Mouse (Mus musculus) kidney, postnatal 0 days (tissue): ENCODE results near the gene Aig1. TPM values are rescaled to one million over a fixed set of nuclear protein-coding genes. Genes with fewer than 3 reads are reported as not detected.
"Not testable (repeated sequence)": the region's sequence is repeated elsewhere in the genome, so short reads cannot be mapped to it uniquely, and the experiment has no call there.

Source experiments
- ATAC-seq: fragments of 200-750 bp; cut with Nextera tagmentation; replicated peaks from 2 replicates; pipeline ENCODE4 v1.8.0; 2017; ENCODE audit warnings: low read depth, moderate number of reproducible peaks, moderate TSS enrichment, moderate library complexity; ENCODE audit not compliant: low FRiP score
- DNase-seq: peaks from one replicate; pipeline ENCODE4 v3.0.0-alpha.2; 2016; ENCODE audit warnings: low spot score
- H3K27ac ChIP-seq: fragments of 300-500 bp; sonication (generic); 2 replicates; pipeline ENCODE4 v1.5.1; 2014; ENCODE audit warnings: mild to moderate bottlenecking
- H3K27me3 ChIP-seq: fragments of 300-500 bp; sonication (generic); 2 replicates; pipeline ENCODE4 v1.6.1; 2014; ENCODE audit warnings: low read length, mixed read lengths; ENCODE audit not compliant: insufficient read depth
- H3K36me3 ChIP-seq: fragments of 300-500 bp; sonication (generic); 2 replicates; pipeline ENCODE4 v1.6.1; 2014; ENCODE audit warnings: low read length, mixed read lengths; ENCODE audit not compliant: insufficient read depth
- H3K4me1 ChIP-seq: fragments of 300-500 bp; sonication (generic); replicated peaks from 2 replicates; pipeline ENCODE4 v1.6.1; 2014; ENCODE audit warnings: antibody characterized with exemption, low read length, mixed read lengths; ENCODE audit not compliant: insufficient read depth
- H3K4me2 ChIP-seq: fragments of 300-500 bp; sonication (generic); 2 replicates; pipeline ENCODE4 v1.6.1; 2014; ENCODE audit warnings: mild to moderate bottlenecking, low read length, moderate library complexity, mixed read lengths
- H3K4me3 ChIP-seq: fragments of 300-500 bp; sonication (generic); replicated peaks from 2 replicates; pipeline ENCODE4 v1.5.1; 2014; ENCODE audit warnings: low read depth, low read length
- H3K9ac ChIP-seq: fragments of 300-500 bp; sonication (generic); 2 replicates; pipeline ENCODE4 v1.6.1; 2014; ENCODE audit warnings: low read depth, low read length
- H3K9me3 ChIP-seq: fragments of 300-500 bp; sonication (generic); replicated peaks from 2 replicates; pipeline ENCODE4 v1.6.1; 2016; ENCODE audit warnings: low read length, inconsistent platforms, mixed read lengths
- CTCF ChIP-seq: IDR thresholded peaks from 2 replicates; pipeline ENCODE4 v1.5.1; 2016; ENCODE audit warnings: antibody characterized with exemption, low read depth, mild to moderate bottlenecking, moderate library complexity
- WGBS: fragments of 180-500 bp; shearing (Covaris S2); extraction: QIAGEN DNeasy Blood & Tissue Kit; methylation state at CpG from one replicate; pipeline ENCODE4 v1.1.7; 2014; 5-methylcytosine and 5-hydroxymethylcytosine counted together
- polyA plus RNA-seq: library from polyadenylated mRNA; unstranded; fragments of >200 nt; fragmentation: Nextera tagmentation; extraction: Ambion mirVana; gene quantifications from 2 replicates; pipeline ENCODE4 v1.2.1, GENCODE M21; 2015

The Aig1 gene
- polyA plus RNA-seq, result 64.1 and 65.7 TPM in 2 replicates

DNA sequence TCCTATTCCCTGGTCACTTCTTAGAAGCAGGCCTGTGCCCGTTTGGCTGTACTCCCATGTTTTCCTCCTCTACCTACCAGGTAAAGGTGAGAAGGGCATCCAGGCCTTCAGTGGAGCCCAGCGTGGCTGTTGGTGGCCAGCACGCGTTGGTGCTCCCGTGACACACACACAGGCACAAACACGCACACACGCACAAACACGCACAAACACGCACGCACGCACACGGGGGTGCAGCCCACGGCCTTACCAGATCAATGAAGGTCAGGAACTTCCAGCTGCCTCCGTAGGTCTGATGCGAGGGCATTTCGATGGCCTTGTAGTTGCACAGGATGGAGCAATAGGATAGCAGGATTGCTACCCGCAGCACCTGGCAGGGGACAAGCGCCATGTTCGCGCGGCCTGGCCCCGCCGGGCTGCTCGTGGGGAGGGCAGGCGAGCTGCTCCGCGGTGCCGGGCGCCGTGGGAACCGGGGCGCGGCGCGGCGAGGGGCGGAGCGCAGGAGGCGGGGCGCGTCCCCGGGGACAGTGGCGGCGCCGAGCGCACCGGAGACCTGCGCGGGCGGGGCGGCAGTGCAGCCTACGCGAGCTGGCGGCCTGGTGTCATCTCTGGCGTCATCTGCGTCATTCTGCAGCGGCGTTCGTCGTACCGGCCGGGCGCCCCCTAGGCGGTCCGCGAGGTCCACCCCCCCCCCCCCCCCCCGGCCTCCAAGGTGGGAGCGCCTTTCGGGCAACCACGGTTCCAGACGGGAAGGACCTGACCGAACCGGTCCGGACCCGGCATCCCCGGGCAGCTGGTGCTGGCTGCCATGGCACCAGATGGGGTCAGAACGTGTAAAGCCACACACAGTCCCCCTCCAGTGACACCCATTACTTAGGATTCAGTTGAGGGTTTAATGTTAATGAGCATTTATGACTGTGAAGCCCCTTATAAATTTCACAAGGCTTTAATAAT is at the start of gene Aig1:
Gene Aig1, minus strand, starts transcription at position 610 of the 951 bp plus-strand sequence.
- no peaks in the 10 kb centered on the region for H3K9me3 ChIP-seq
- no peak for TF ChIP-seq CTCF
- DNase-seq (peak; percentile 63), ATAC-seq (peak; percentile 90)
- peak within 1 kb of the TSS; percentile 90 for H3K4me2 ChIP-seq
- peak within 1 kb of the TSS; percentile 82 for H3K27ac ChIP-seq
- H3K36me3 ChIP-seq, result no peaks in the 10 kb centered on the region
- 0 out of 2 replicates have a peak, but pooled peaks cover 12% of the 10 kb centered on the region for H3K4me1 ChIP-seq
- no peaks in the 10 kb centered on the region for H3K27me3 ChIP-seq
- peak within 1 kb of the TSS; percentile 78 for H3K4me3 ChIP-seq
- 2% methylated on average over 59 of the region's 77 CpGs for WGBS
- H3K9ac ChIP-seq, result peak within 1 kb of the TSS; percentile 83

DNA sequence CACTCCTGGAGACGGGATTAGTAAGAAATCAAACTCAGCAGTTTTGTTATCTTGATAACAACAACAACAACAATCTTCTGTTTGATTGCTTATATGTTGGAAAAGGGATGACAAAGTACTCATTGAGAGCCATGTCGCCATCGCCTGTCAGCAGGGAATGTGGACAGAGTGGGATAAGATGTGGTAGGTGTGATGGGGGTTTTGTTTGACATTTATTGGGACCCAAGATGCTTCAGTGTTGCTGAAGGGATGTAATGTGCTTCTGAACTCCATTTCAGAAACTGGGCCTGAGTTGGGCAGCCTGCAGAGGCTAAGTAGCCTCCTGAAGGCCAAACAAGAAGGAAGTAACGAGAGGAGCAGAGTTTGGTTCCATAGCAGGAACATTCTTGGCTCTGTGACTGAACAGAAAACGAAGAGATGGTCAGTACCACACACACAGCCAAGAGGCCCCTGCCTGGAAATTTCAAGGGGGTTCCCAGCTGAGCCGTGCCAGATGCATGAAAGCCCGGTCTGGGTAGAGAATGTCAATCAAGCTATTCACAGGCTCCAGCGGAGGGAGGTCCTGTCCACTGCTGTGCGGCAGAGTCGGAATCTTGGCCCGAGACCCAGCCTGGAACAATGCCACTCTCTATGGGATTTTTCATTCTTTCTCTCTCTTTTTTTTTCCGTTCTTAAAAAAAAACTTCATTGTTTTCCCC is 48.0 kb upstream of the Aig1 start:
- Histone ChIP-seq H3K9ac (no peak overlapping the region), H3K4me3 (no peak overlapping the region), H3K36me3 (no peaks in the 10 kb centered on the region), H3K4me1 (0 out of 2 replicates have a peak, but pooled peaks cover 3% of the 10 kb centered on the region), H3K9me3 (no peaks in the 10 kb centered on the region), H3K27ac (no peak overlapping the region), H3K4me2 (no peak overlapping the region), H3K27me3 (no peaks in the 10 kb centered on the region)
- ATAC-seq, result no peak
- WGBS, result 55% methylated on average over 12 of the region's 12 CpGs
- peak; percentile 22 for DNase-seq
- TF ChIP-seq CTCF, result no peak

DNA sequence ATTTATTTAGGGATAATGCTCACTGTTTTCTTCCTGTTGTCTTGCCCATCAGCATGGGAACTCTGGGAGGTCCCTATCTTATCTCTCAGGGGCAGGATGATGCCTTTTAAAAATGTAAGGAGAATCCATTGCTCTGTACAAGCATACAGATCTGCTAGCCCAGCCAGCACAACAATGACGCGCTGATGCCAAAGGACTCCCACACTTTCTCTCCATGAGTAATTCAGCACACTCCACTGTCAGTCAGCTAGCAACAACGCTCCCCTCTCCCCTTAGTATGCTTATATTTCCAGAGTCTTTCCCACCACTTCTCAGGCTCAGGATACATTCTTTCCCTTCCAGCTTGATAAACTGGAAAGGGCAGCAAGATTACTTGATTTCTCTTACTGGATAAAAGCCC is 46.4 kb upstream of the Aig1 start:
- Histone ChIP-seq H3K9me3 (no peaks in the 10 kb centered on the region), H3K27ac (no peak overlapping the region), H3K9ac (no peak overlapping the region), H3K36me3 (no peaks in the 10 kb centered on the region), H3K27me3 (no peaks in the 10 kb centered on the region), H3K4me1 (0 out of 2 replicates have a peak, but pooled peaks cover 3% of the 10 kb centered on the region), H3K4me3 (no peak overlapping the region), H3K4me2 (no peak overlapping the region)
- DNase-seq (peak; percentile 21), ATAC-seq (no peak)
- 55% methylated on average over 3 of the region's 3 CpGs for WGBS
- no peak for TF ChIP-seq CTCF

DNA sequence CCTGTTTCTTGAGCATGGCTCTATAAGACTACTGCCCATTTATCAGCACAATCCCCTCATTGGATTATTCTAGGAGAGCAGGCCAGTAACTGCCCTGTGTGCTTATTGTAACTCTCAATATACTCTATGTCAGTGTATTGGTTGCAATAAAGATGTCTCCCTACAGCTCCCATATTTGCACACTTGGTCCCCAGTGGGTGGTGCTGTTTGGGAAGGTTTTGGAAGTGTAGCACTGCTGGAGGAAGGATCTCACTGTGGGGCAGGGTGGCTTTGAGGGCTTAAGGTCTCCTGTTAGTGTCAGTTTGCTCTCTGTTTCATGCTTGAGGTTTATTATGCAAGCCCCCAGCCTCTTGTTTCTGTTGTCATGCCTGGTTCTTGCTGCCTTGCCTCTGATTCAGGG is 44.9 kb upstream of the Aig1 start:
- H3K4me2 ChIP-seq, result no peak overlapping the region
- H3K4me1 ChIP-seq, result 0 out of 2 replicates have a peak, but pooled peaks cover 3% of the 10 kb centered on the region
- no peak for DNase-seq
- ATAC-seq, result no peak
- H3K36me3 ChIP-seq, result no peaks in the 10 kb centered on the region
- H3K27ac ChIP-seq, result no peak overlapping the region
- H3K4me3 ChIP-seq, result no peak overlapping the region
- no peaks in the 10 kb centered on the region for H3K9me3 ChIP-seq
- peak; percentile 44; the same call in 1 of the 2 replicates for TF ChIP-seq CTCF
- no peaks in the 10 kb centered on the region for H3K27me3 ChIP-seq
- no peak overlapping the region for H3K9ac ChIP-seq

DNA sequence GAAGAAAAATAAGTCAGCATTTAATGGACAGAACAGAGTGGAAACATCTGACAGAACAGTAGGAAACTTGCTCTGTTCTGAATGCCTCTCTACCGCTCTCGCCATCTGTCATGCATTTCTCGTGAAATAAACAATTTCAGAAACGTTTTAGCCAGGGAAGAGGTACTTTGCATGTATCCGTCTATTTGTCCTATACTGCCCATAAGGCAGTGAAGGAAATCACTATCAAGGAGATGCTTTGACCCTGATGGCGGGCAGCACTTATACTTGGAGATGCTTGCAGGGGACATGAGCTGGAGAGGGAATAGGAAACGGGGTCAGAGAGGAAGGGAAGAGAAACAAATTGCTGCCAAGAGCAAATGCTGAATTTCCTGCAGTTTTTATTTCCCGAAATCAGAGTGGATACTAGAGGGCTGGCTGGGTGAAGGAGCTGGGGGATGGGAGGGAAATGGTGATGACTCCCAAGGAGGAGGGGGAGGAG is 37.5 kb upstream of the Aig1 start:
- H3K4me2 ChIP-seq, result no peak overlapping the region
- ATAC-seq, result no peak

DNA sequence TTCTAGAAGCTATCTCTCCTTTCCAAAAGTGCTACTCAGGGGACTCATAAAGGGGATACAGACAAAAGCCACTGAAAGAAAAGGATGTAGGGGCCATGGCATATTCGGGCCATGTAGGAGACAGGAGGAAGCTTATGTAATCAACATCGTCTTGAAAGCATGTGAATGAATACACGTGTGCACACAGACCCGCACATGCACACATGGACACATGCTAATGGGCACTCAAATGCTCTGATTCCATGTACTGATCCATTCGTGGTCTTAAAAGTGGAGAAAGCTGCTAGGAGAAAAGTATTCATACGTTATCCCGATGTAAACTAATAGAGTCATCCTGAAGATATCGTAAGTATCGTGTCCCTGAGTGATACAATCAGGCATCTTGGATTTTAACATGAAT is 36.8 kb upstream of the Aig1 start:
- H3K36me3 ChIP-seq, result no peaks in the 10 kb centered on the region
- H3K9ac ChIP-seq, result no peak overlapping the region
- no peak for TF ChIP-seq CTCF
- no peak overlapping the region for H3K27ac ChIP-seq
- H3K9me3 ChIP-seq, result 0 out of 2 replicates have a peak, but pooled peaks cover 3% of the 10 kb centered on the region
- no peak overlapping the region for H3K4me2 ChIP-seq
- WGBS, result 82% methylated on average over 9 of the region's 9 CpGs
- no peak for DNase-seq
- no peaks in the 10 kb centered on the region for H3K4me1 ChIP-seq
- no peak for ATAC-seq
- H3K27me3 ChIP-seq, result no peaks in the 10 kb centered on the region
- H3K4me3 ChIP-seq, result no peak overlapping the region

More for the DNA sequence above, 37.5 kb upstream of the Aig1 start:
- no peak for TF ChIP-seq CTCF
- Histone ChIP-seq H3K27me3 (no peaks in the 10 kb centered on the region), H3K4me1 (no peaks in the 10 kb centered on the region), H3K9me3 (0 out of 2 replicates have a peak, but pooled peaks cover 3% of the 10 kb centered on the region), H3K4me3 (no peak overlapping the region), H3K36me3 (no peaks in the 10 kb centered on the region), H3K9ac (no peak overlapping the region), H3K27ac (0 out of 2 replicates have a peak overlapping the region, but pooled peaks have one; percentile 1)
- WGBS, result 47% methylated on average over 8 of the region's 8 CpGs
- peak; percentile 72 for DNase-seq

DNA sequence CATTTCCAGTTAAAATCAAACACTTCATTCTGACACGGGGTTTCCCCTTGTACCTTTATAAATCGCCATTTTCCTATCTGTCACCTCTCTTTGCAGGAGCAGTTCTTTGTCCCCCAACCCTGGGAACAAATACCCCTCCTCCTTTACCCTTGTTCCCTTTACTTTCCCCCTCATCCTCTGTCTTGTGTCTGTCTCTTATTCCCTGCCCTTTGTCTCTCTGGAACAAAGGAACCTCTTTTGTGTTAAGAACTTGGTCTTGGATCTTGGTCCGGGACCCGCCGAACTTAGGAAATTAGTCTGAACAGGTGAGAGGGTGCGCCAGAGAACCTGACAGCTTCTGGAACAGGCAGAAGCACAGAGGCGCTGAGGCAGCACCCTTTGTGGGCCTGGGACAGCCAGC is 24.0 kb upstream of the Aig1 start:
- ATAC-seq, H3K4me3 ChIP-seq, H3K27ac ChIP-seq, H3K9ac ChIP-seq, H3K27me3 ChIP-seq, H3K4me1 ChIP-seq, DNase-seq, H3K4me2 ChIP-seq, H3K36me3 ChIP-seq, H3K9me3 ChIP-seq: not testable (repeated sequence)
- WGBS, result 94% methylated on average over 6 of the region's 7 CpGs
